Mouse (Mus musculus): ENCODE data around the gene Chid1. TPM values are rescaled to one million over a fixed set of nuclear protein-coding genes. Genes with fewer than 3 reads are reported as not detected.

The Chid1 gene
- polyA plus RNA-seq, 1 experiment from 2014 or later = 54.4 TPM

Other genes starting within 250 kb of the Chid1 start
- gene Drd4, start 247.9 kb downstream of the Chid1 start, polyA plus RNA-seq (2015; fragmentation: Nextera tagmentation; extraction: Ambion mirVana) = 0.87 and 1.3 TPM in 2 replicates
- gene Deaf1, start 212.2 kb downstream of the Chid1 start, polyA plus RNA-seq (2015; fragmentation: Nextera tagmentation; extraction: Ambion mirVana) = 178 and 200 TPM in 2 replicates
- gene Tmem80, start 212.1 kb downstream of the Chid1 start, polyA plus RNA-seq (2015; fragmentation: Nextera tagmentation; extraction: Ambion mirVana) = 50.5 and 55.8 TPM in 2 replicates
- 0.23 and 10.7 TPM in 2 replicates for gene Eps8l2, start 201.0 kb downstream of the Chid1 start, polyA plus RNA-seq (2015; fragmentation: Nextera tagmentation; extraction: Ambion mirVana)
- gene Taldo1, start 147.7 kb downstream of the Chid1 start, polyA plus RNA-seq (2015; fragmentation: Nextera tagmentation; extraction: Ambion mirVana) = 269 and 298 TPM in 2 replicates
- 49.3 and 50.4 TPM in 2 replicates for gene Gatd1, start 125.7 kb downstream of the Chid1 start, polyA plus RNA-seq (2015; fragmentation: Nextera tagmentation; extraction: Ambion mirVana)
- 185 and 208 TPM in 2 replicates for gene Cend1, start 110.4 kb downstream of the Chid1 start, polyA plus RNA-seq (2015; fragmentation: Nextera tagmentation; extraction: Ambion mirVana)
- gene Slc25a22, start 102.0 kb downstream of the Chid1 start, polyA plus RNA-seq (2015; fragmentation: Nextera tagmentation; extraction: Ambion mirVana) = 76.7 and 88.8 TPM in 2 replicates
- gene Pidd1, start 95.8 kb downstream of the Chid1 start, polyA plus RNA-seq (2015; fragmentation: Nextera tagmentation; extraction: Ambion mirVana) = 2.7 and 5.0 TPM in 2 replicates
- 743 and 829 TPM in 2 replicates for gene Rplp2, start 92.5 kb downstream of the Chid1 start, polyA plus RNA-seq (2015; fragmentation: Nextera tagmentation; extraction: Ambion mirVana)
- gene Pnpla2, start 84.7 kb downstream of the Chid1 start, polyA plus RNA-seq (2015; fragmentation: Nextera tagmentation; extraction: Ambion mirVana) = 17.2 and 25.7 TPM in 2 replicates
- 7.1 and 9.6 TPM in 2 replicates for gene Cracr2b, start 78.8 kb downstream of the Chid1 start, polyA plus RNA-seq (2015; fragmentation: Nextera tagmentation; extraction: Ambion mirVana)
- 23.7 and 25.1 TPM in 2 replicates for gene Cd151, start 72.5 kb downstream of the Chid1 start, polyA plus RNA-seq (2015; fragmentation: Nextera tagmentation; extraction: Ambion mirVana)
- 85.3 and 89.8 TPM in 2 replicates for gene Polr2l, start 64.7 kb downstream of the Chid1 start, polyA plus RNA-seq (2015; fragmentation: Nextera tagmentation; extraction: Ambion mirVana)
- 73.0 and 77.3 TPM in 2 replicates for gene Tspan4, start 64.6 kb downstream of the Chid1 start, polyA plus RNA-seq (2015; fragmentation: Nextera tagmentation; extraction: Ambion mirVana)
- gene Ap2a2, start 22.3 kb upstream of the Chid1 start, polyA plus RNA-seq (2015; fragmentation: Nextera tagmentation; extraction: Ambion mirVana) = 105 and 109 TPM in 2 replicates
- gene Muc6, start 115.5 kb upstream of the Chid1 start, polyA plus RNA-seq (2015; fragmentation: Nextera tagmentation; extraction: Ambion mirVana) = 0.27 and 0.31 TPM in 2 replicates
- gene Muc2, start 150.5 kb upstream of the Chid1 start, polyA plus RNA-seq (2015; fragmentation: Nextera tagmentation; extraction: Ambion mirVana) = 0.29 and 0.35 TPM in 2 replicates
- gene Muc5ac, start 249.1 kb upstream of the Chid1 start, polyA plus RNA-seq (2015; fragmentation: Nextera tagmentation; extraction: Ambion mirVana) = 0.03 TPM in 1 of 2 replicates, not detected in the other